In the genomic region with DNA sequence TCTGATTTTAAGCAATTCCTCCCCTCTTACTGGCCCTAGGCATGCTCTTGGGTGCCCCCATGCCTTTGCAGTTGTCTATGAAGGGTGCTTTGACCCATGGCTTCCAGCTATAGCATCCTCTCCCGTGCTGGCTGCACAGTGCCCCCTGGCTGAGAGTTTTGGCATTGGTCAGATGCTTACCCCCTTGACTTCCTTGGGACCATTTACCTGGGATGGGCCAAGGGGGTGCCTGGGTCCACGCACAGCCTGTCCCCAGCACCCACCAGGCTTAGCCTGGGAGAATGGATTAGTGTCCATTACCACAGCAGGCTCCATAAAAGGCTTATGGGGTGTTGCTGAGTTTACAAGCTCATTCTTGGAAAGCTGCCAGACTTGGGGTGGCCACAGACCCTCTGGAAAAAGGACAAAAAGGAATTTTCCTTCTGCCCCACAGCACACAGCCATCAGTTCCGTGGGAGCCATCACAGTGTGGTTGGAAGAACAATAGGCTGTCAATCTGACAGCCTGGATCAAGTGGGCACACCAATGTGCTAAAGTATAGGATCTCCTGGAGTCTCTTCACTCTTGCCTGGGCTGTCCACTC, we compare ENCODE assay signal across 10 mouse cellular contexts. TPM values are rescaled to one million over a fixed set of nuclear protein-coding genes. Genes with fewer than 3 reads are reported as not detected.
DNase-seq lines count a peak whose midpoint lies in the region; ATAC-seq and TF ChIP-seq lines count a peak whose summit lies in the region.
"Had no signal": no experiment of that assay in that cellular context is flagged by ENCODE, and none has a peak within 500 bp of the region (broad histone marks: within the 10 kb centered on the region; RNA-seq: fewer than 3 reads in every experiment).

No protein-coding gene starts in this region.

- 67% methylated on average over 3 of the region's 3 CpGs for WGBS in cerebellum, adult 2 months
- WGBS in midbrain, embryonic 10.5 days, result 57% methylated on average over 3 of the region's 3 CpGs
- 48% methylated on average over 3 of the region's 3 CpGs for WGBS in midbrain, embryonic 15.5 days
- 44% methylated on average over 3 of the region's 3 CpGs for WGBS in limb, embryonic 10.5 days
- WGBS in kidney, embryonic 16.5 days, result 64% methylated on average over 3 of the region's 3 CpGs

- DNase-seq in cerebellum, adult 2 months, result no peak
- no peak for DNase-seq in cerebellum, adult 11-12 months
- DNase-seq in midbrain, embryonic 10.5 days (ENCODE audit: low spot score), result no peak
- peak; percentile 41 for DNase-seq in limb, embryonic 10.5 days (ENCODE audit: low spot score)
- peak; percentile 5 to 17 for DNase-seq in thymus, postnatal 36 days
- DNase-seq in heart, adult 18-20 months, result no peak

- no peaks in the 10 kb centered on the region for H3K36me3 ChIP-seq in midbrain, embryonic 10.5 days
- no peaks in the 10 kb centered on the region for H3K36me3 ChIP-seq in midbrain, embryonic 15.5 days (replicated peaks)
- no peaks in the 10 kb centered on the region for H3K36me3 ChIP-seq in limb, embryonic 10.5 days
- H3K36me3 ChIP-seq in kidney, embryonic 16.5 days (ENCODE audit: insufficient read depth, low read length), result no peaks in the 10 kb centered on the region
- H3K36me3 ChIP-seq: neural tube, embryonic 13.5 days had no signal

- no peaks in the 10 kb centered on the region for H3K9me3 ChIP-seq in midbrain, embryonic 10.5 days (replicated peaks)
- no peaks in the 10 kb centered on the region for H3K9me3 ChIP-seq in midbrain, embryonic 15.5 days
- H3K9me3 ChIP-seq in limb, embryonic 10.5 days (replicated peaks), result no peaks in the 10 kb centered on the region
- no peaks in the 10 kb centered on the region for H3K9me3 ChIP-seq in kidney, embryonic 16.5 days (ENCODE audit: low read length)
- H3K9me3 ChIP-seq: neural tube, embryonic 13.5 days had no signal

- no peaks in the 10 kb centered on the region for H3K4me1 ChIP-seq in cerebellum, adult 2 months (ENCODE audit: control insufficient read depth, insufficient read depth, low read length)
- H3K4me1 ChIP-seq in midbrain, embryonic 10.5 days, result peaks cover 21% of the 10 kb centered on the region
- peaks cover 4% of the 10 kb centered on the region; the same call in 1 of the 2 replicates for H3K4me1 ChIP-seq in midbrain, embryonic 15.5 days
- peaks cover 30% of the 10 kb centered on the region for H3K4me1 ChIP-seq in limb, embryonic 10.5 days
- H3K4me1 ChIP-seq in kidney, embryonic 16.5 days (ENCODE audit: insufficient read depth, low read length), result no peaks in the 10 kb centered on the region

- no peak for ATAC-seq in midbrain, embryonic 15.5 days (replicated peaks)
- no peak for ATAC-seq in kidney, embryonic 16.5 days (ENCODE audit: low FRiP score, low TSS enrichment)

- TF ChIP-seq CTCF in cerebellum, adult 2 months (IDR thresholded peaks at IDR 0.05; ENCODE audit: borderline replicate concordance, insufficient read depth, low read depth, low read length), result peak; percentile 15; the same call in 1 of the 2 replicates

- H3K27ac ChIP-seq in cerebellum, adult 2 months (ENCODE audit: insufficient read depth, low read length), result no peak overlapping the region
- peak overlapping the region; percentile 46; the same call in 1 of the 2 replicates for H3K27ac ChIP-seq in midbrain, embryonic 10.5 days (replicated peaks)
- H3K27ac ChIP-seq in midbrain, embryonic 15.5 days, result no peak overlapping the region
- peak overlapping the region; percentile 46; the same call in 1 of the 2 replicates for H3K27ac ChIP-seq in limb, embryonic 10.5 days
- no peak overlapping the region for H3K27ac ChIP-seq in kidney, embryonic 16.5 days (ENCODE audit: low read length)
- H3K27ac ChIP-seq: neural tube, embryonic 13.5 days had no signal

- no peak overlapping the region for H3K4me3 ChIP-seq in cerebellum, adult 2 months (replicated peaks; ENCODE audit: insufficient read depth, low read depth, low read length)
- no peak overlapping the region for H3K4me3 ChIP-seq in midbrain, embryonic 10.5 days
- H3K4me3 ChIP-seq in midbrain, embryonic 15.5 days, result no peak overlapping the region
- no peak overlapping the region for H3K4me3 ChIP-seq in limb, embryonic 10.5 days
- H3K4me3 ChIP-seq in kidney, embryonic 16.5 days (ENCODE audit: low read length), result no peak overlapping the region
- H3K4me3 ChIP-seq: neural tube, embryonic 13.5 days had no signal

- H3K9ac ChIP-seq in midbrain, embryonic 15.5 days, result no peak overlapping the region
- H3K9ac ChIP-seq in kidney, embryonic 16.5 days (replicated peaks; ENCODE audit: low read length), result no peak overlapping the region
- H3K9ac ChIP-seq: neural tube, embryonic 13.5 days had no signal

- no peak for TF ChIP-seq POLR2A in cerebellum, adult 2 months (IDR thresholded peaks at IDR 0.05; ENCODE audit: borderline replicate concordance, insufficient read depth, low read length)

- no peaks in the 10 kb centered on the region for H3K27me3 ChIP-seq in cerebellum, adult 2 months (ENCODE audit: control insufficient read depth, insufficient read depth, low read length)
- H3K27me3 ChIP-seq in midbrain, embryonic 10.5 days (ENCODE audit: low read depth, poor library complexity, severe bottlenecking), result peaks cover 5% of the 10 kb centered on the region; the same call in 1 of the 2 replicates
- no peaks in the 10 kb centered on the region for H3K27me3 ChIP-seq in midbrain, embryonic 15.5 days (replicated peaks)
- H3K27me3 ChIP-seq in limb, embryonic 10.5 days (ENCODE audit: low read depth, poor library complexity, severe bottlenecking), result peaks cover 28% of the 10 kb centered on the region; the same call in 1 of the 2 replicates
- no peaks in the 10 kb centered on the region for H3K27me3 ChIP-seq in kidney, embryonic 16.5 days (ENCODE audit: insufficient read depth, low read length)
- H3K27me3 ChIP-seq: neural tube, embryonic 13.5 days had no signal

- no peak overlapping the region for H3K4me2 ChIP-seq in midbrain, embryonic 15.5 days
- H3K4me2 ChIP-seq in kidney, embryonic 16.5 days (replicated peaks; ENCODE audit: low read depth, low read length), result no peak overlapping the region
- H3K4me2 ChIP-seq: neural tube, embryonic 13.5 days had no signal

RNA-seq across cellular contexts. Expression of a gene that starts 22.9 kb away (rescaled TPM):
- not detected in 2 replicates for polyA plus RNA-seq in cerebellum, adult 2 months (2012; rRNA removed)
- polyA plus RNA-seq in midbrain, embryonic 10.5 days (2016; fragmentation: Nextera tagmentation; extraction: Ambion mirVana), result not detected in 2 replicates
- not detected in 2 replicates for polyA plus RNA-seq in midbrain, embryonic 15.5 days (2015; fragmentation: Nextera tagmentation; extraction: Ambion mirVana)
- polyA plus RNA-seq in limb, embryonic 10.5 days (2016; fragmentation: Nextera tagmentation; extraction: Ambion mirVana), result not detected in 2 replicates
- polyA plus RNA-seq in kidney, embryonic 16.5 days (2015; fragmentation: Nextera tagmentation; extraction: Ambion mirVana), result not detected in 2 replicates
- not detected for total RNA-seq in heart, adult 18-20 months (2021)
- total RNA-seq: layer of hippocampus, postnatal 25 days had no signal
- polyA plus RNA-seq: neural tube, embryonic 13.5 days had no signal

Comparison
In these comparisons a context has a peak if more than half of its experiments do, and no peak if none do; other contexts are left out.
1. H3K27ac ChIP-seq: peak in midbrain, embryonic 10.5 days (single experiment) and limb, embryonic 10.5 days (single experiment); none in cerebellum, adult 2 months (single experiment), midbrain, embryonic 15.5 days (single experiment) and kidney, embryonic 16.5 days (single experiment).
2. DNase-seq: peak in limb, embryonic 10.5 days (single experiment) and thymus, postnatal 36 days (2 of 2); none in cerebellum, adult 2 months (0 of 2), cerebellum, adult 11-12 months (single experiment), midbrain, embryonic 10.5 days (single experiment) and heart, adult 18-20 months (0 of 2).